Mouse (Mus musculus) CH12.LX (cell line): Measurements from ENCODE around the gene Tnrc6b. TPM values are rescaled to one million over a fixed set of nuclear protein-coding genes. Genes with fewer than 3 reads are reported as not detected.

Source experiments
- DNase-seq: peaks from one replicate; pipeline ENCODE4 v3.0.0-alpha.2; 2013; ENCODE audit errors: extremely low read depth
- H3K27ac ChIP-seq: 2 replicates; pipeline ENCODE4 v1.5.1; 2012; ENCODE audit warnings: low read depth, mild to moderate bottlenecking, control low read depth, moderate library complexity; ENCODE audit not compliant: insufficient read depth
- H3K27me3 ChIP-seq: replicated peaks from 2 replicates; pipeline ENCODE3; 2012; ENCODE audit warnings: inconsistent platforms
- H3K36me3 ChIP-seq, 2 experiments: replicated peaks in 1 of 2; 2 replicates each; pipeline versions ENCODE3 to v1.6.1; 2012; ENCODE audit warnings: inconsistent platforms in 1 of 2, low read length in 1 of 2, mild to moderate bottlenecking in 1 of 2, mixed read lengths in 1 of 2, moderate library complexity in 1 of 2; ENCODE audit not compliant: control insufficient read depth in 1 of 2, insufficient read depth in 1 of 2
- H3K4me1 ChIP-seq, 2 experiments: 2 replicates each; pipeline ENCODE4 v1.6.1; 2012; ENCODE audit warnings: inconsistent platforms in 1 of 2, moderate library complexity in 1 of 2; ENCODE audit not compliant: insufficient read depth in 2 of 2, control insufficient read depth in 1 of 2
- H3K4me2 ChIP-seq: 2 replicates; pipeline ENCODE4 v1.6.1; 2012; ENCODE audit warnings: low read depth, mild to moderate bottlenecking, control low read depth; ENCODE audit not compliant: poor library complexity, insufficient read depth, severe bottlenecking
- H3K4me3 ChIP-seq, 3 experiments: fragments of 150-350 bp in 1 of 3; sonication (generic) in 1 of 3; replicated peaks in 1 of 3; 2 replicates each; pipeline versions ENCODE3 to v1.5.1; 2011 to 2012; ENCODE audit warnings: low read depth in 2 of 3, low read length in 2 of 3, mild to moderate bottlenecking in 2 of 3, moderate library complexity in 2 of 3, control low read depth in 1 of 3, improper control_type of control experiment in 1 of 3, inconsistent platforms in 1 of 3, mixed read lengths in 1 of 3; ENCODE audit not compliant: poor library complexity in 1 of 3
- H3K79me2 ChIP-seq: replicated peaks from 2 replicates; pipeline ENCODE4 v1.6.1; 2012; ENCODE audit warnings: mild to moderate bottlenecking, moderate library complexity; ENCODE audit not compliant: control insufficient read depth, poor library complexity, insufficient read depth, severe bottlenecking; ENCODE audit errors: extremely low read depth
- H3K9ac ChIP-seq: 2 replicates; pipeline ENCODE4 v1.6.1; 2012; ENCODE audit warnings: low read depth, mild to moderate bottlenecking, control low read depth, moderate library complexity; ENCODE audit not compliant: insufficient read depth
- H3K9me3 ChIP-seq: replicated peaks from 2 replicates; pipeline ENCODE3; 2012; ENCODE audit warnings: low read length, inconsistent platforms, mixed read lengths
- CTCF ChIP-seq, 2 experiments: IDR thresholded peaks in 1 of 2; conservative IDR thresholded peaks in 1 of 2; 2 replicates each; pipeline ENCODE4 v1.5.1; 2011 to 2012; ENCODE audit warnings: low read depth in 2 of 2, low read length in 2 of 2, improper control_type of control experiment in 1 of 2, inconsistent platforms in 1 of 2, mild to moderate bottlenecking in 1 of 2, moderate library complexity in 1 of 2
- EP300 ChIP-seq: IDR thresholded peaks from 2 replicates; pipeline ENCODE4 v1.6.1; 2011; ENCODE audit warnings: low read length, improper control_type of control experiment
- HCFC1 ChIP-seq: IDR thresholded peaks from 2 replicates; pipeline ENCODE4 v1.6.1; 2012; ENCODE audit warnings: low read depth, mild to moderate bottlenecking, inconsistent platforms, low read length, improper control_type of control experiment
- JUND ChIP-seq: conservative IDR thresholded peaks from 2 replicates; pipeline ENCODE4 v1.6.1; 2011; ENCODE audit warnings: low read depth, low read length, improper control_type of control experiment
- KAT2A ChIP-seq: IDR thresholded peaks from 2 replicates; pipeline ENCODE4 v1.6.1; 2012; ENCODE audit warnings: low read length, improper control_type of control experiment, inconsistent platforms; ENCODE audit not compliant: insufficient replicate concordance
- MAFK ChIP-seq: IDR thresholded peaks from 2 replicates; pipeline ENCODE4 v1.6.1; 2011; ENCODE audit warnings: low read length, improper control_type of control experiment; ENCODE audit not compliant: insufficient replicate concordance
- MXI1 ChIP-seq: IDR thresholded peaks from 2 replicates; pipeline ENCODE4 v1.6.1; 2011; ENCODE audit warnings: mild to moderate bottlenecking, low read depth, low read length, improper control_type of control experiment
- NRF1 ChIP-seq: IDR thresholded peaks from 2 replicates; pipeline ENCODE4 v1.6.1; 2014; ENCODE audit warnings: low read depth, mild to moderate bottlenecking, inconsistent platforms, low read length, improper control_type of control experiment, moderate library complexity
- POLR2AphosphoS2 ChIP-seq: IDR thresholded peaks from 2 replicates; pipeline ENCODE4 v1.6.1; 2011; ENCODE audit warnings: low read depth, low read length, improper control_type of control experiment
- RAD21 ChIP-seq: IDR thresholded peaks from 2 replicates; pipeline ENCODE4 v1.6.1; 2011; ENCODE audit warnings: low read depth, mild to moderate bottlenecking, low read length, improper control_type of control experiment, moderate library complexity
- RCOR1 ChIP-seq: conservative IDR thresholded peaks from 2 replicates; pipeline ENCODE4 v1.6.1; 2012; ENCODE audit warnings: low read depth, mild to moderate bottlenecking, inconsistent platforms, low read length, improper control_type of control experiment
- SIN3A ChIP-seq: IDR thresholded peaks from 2 replicates; pipeline ENCODE4 v1.6.1; 2012; ENCODE audit warnings: low read length, improper control_type of control experiment, inconsistent platforms
- TBP ChIP-seq: conservative IDR thresholded peaks from 2 replicates; pipeline ENCODE4 v1.6.1; 2011; ENCODE audit warnings: low read depth, low read length, improper control_type of control experiment
- TCF12 ChIP-seq: IDR thresholded peaks from 2 replicates; pipeline ENCODE4 v1.6.1; 2014; ENCODE audit warnings: low read depth, mild to moderate bottlenecking, inconsistent platforms, low read length, improper control_type of control experiment
- UBTF ChIP-seq: IDR thresholded peaks from 2 replicates; pipeline ENCODE4 v1.6.1; 2012; ENCODE audit warnings: low read depth, mild to moderate bottlenecking, inconsistent platforms, low read length, improper control_type of control experiment, moderate library complexity
- USF2 ChIP-seq: conservative IDR thresholded peaks from 2 replicates; pipeline ENCODE4 v1.6.1; 2011; ENCODE audit warnings: low read depth, low read length, improper control_type of control experiment
- ZNF384 ChIP-seq: IDR thresholded peaks from 2 replicates; pipeline ENCODE4 v1.6.1; 2012; ENCODE audit warnings: low read depth, low read length, improper control_type of control experiment, inconsistent platforms
- dilution Hi-C: fragments of 300-500 bp; cut with MboI; formaldehyde crosslinking; loops from 2 replicates; pipeline ENCODE4 v1.14.3; 2020; ENCODE audit warnings: low sequenced_read_pairs; ENCODE audit not compliant: extremely low pct_unique_long_range_greater_than_20kb, extremely low pct_ligation_motif_present
- in situ Hi-C: fragments of 300-500 bp; cut with MboI; formaldehyde crosslinking; loops from 3 replicates; pipeline ENCODE4 v1.14.3; 2019; ENCODE audit warnings: low sequenced_read_pairs, low pct_ligation_motif_present, low pct_unique_long_range_greater_than_20kb, mixed read lengths
- polyA plus RNA-seq: library from polyadenylated mRNA; unstranded; fragments of >175 nt; gene quantifications from 2 replicates; pipeline ENCODE4 v1.2.1, GENCODE M21; 2012; ENCODE audit warnings: low read depth; ENCODE audit not compliant: insufficient read length
- total RNA-seq, 2 experiments: library from RNA; depleted of rRNA; stranded (reverse); fragments of 300-350 nt in 1 of 2; fragments of >200 nt in 1 of 2; gene quantifications; 2 replicates each; pipeline ENCODE4 v1.2.3; 2012 to 2014

Gene Tnrc6b
- total and polyA plus RNA-seq, 3 experiments, result 6.0 to 17.1 (median 16.1) TPM

GRCm38 (mm10) chr15:80897911-80898310 is 186.8 kb downstream of the Tnrc6b start:
- dilution Hi-C loops, result no loop called here
- in situ Hi-C loops, result no loop called here
- Histone ChIP-seq H3K9ac (no peak overlapping the region), H3K27ac (no peak overlapping the region), H3K79me2 (no peaks in the 10 kb centered on the region), H3K4me1 (peaks cover 3 to 30% of the 10 kb centered on the region in 2 experiments; a peak in 3 of 4 replicates), H3K4me2 (no peak overlapping the region), H3K4me3 (no peak overlapping the region)
- TF ChIP-seq UBTF, result no peak
- no peak for TF ChIP-seq KAT2A
- no peak for TF ChIP-seq RCOR1
- TF ChIP-seq EP300, result no peak
- no peak for TF ChIP-seq RAD21
- no peak for TF ChIP-seq POLR2AphosphoS2
- no peak for TF ChIP-seq MXI1
- no peak for TF ChIP-seq ZNF384
- no peak for TF ChIP-seq MAFK
- TF ChIP-seq CTCF (conservative IDR thresholded peaks at IDR 0.05 in 1 of 2, IDR thresholded peaks at IDR 0.05 in 1 of 2; ENCODE audit: low read depth in 2 of 2, low read length in 2 of 2), result no peak
- no peak for TF ChIP-seq HCFC1
- TF ChIP-seq, all 38 proteins: peak for 0
- H3K9me3 ChIP-seq, result no peaks in the 10 kb centered on the region
- no peak for DNase-seq
- no peaks in the 10 kb centered on the region for H3K27me3 ChIP-seq
- H3K36me3 ChIP-seq, result peaks cover 72 to 85% of the 10 kb centered on the region in 2 experiments

GRCm38 (mm10) chr15:80899806-80900205 is 188.7 kb downstream of the Tnrc6b start:
- H3K79me2 ChIP-seq, result no peaks in the 10 kb centered on the region
- no peak overlapping the region for H3K9ac ChIP-seq
- H3K4me3 ChIP-seq, result no peak overlapping the region
- H3K9me3 ChIP-seq, result no peaks in the 10 kb centered on the region
- no peak overlapping the region for H3K4me2 ChIP-seq
- no peak for DNase-seq
- no peak for TF ChIP-seq NRF1
- TF ChIP-seq JUND, result no peak
- TF ChIP-seq POLR2AphosphoS2, result no peak
- no peak for TF ChIP-seq USF2
- TF ChIP-seq SIN3A, result no peak
- TF ChIP-seq TCF12, result no peak
- no peak for TF ChIP-seq TBP
- no peaks in the 10 kb centered on the region for H3K27me3 ChIP-seq
- in situ Hi-C loops, result no loop called here
- peaks cover 3 to 30% of the 10 kb centered on the region in 2 experiments; a peak in 3 of 4 replicates for H3K4me1 ChIP-seq
- dilution Hi-C loops, result no loop called here
- H3K27ac ChIP-seq, result no peak overlapping the region
- H3K36me3 ChIP-seq, result peaks cover 75 to 86% of the 10 kb centered on the region in 2 experiments
